Mouse (Mus musculus) megakaryocyte, embryonic 14.5 days (primary cell): ENCODE measurements at regions not wholly inside any gene's neighbourhood (a gene's known extent, or its start where the extent isn't known, plus 50 kb on each side); places are given as distances from the start of the nearest gene placed in this dataset.

ENCODE experiments used
- H3K27me3 ChIP-seq: replicated peaks from 2 replicates; pipeline ENCODE3; 2012; ENCODE audit warnings: inconsistent platforms
- H3K36me3 ChIP-seq: replicated peaks from 2 replicates; pipeline ENCODE3; 2012; ENCODE audit warnings: low read length, inconsistent platforms, mixed read lengths
- H3K4me1 ChIP-seq: 2 replicates; pipeline ENCODE4 v1.6.1; 2012; ENCODE audit warnings: inconsistent platforms
- H3K4me3 ChIP-seq: replicated peaks from 2 replicates; pipeline ENCODE3; 2012; ENCODE audit warnings: moderate library complexity, mild to moderate bottlenecking, inconsistent platforms
- H3K9me3 ChIP-seq: 2 replicates; pipeline ENCODE4 v1.6.1; 2012; ENCODE audit warnings: inconsistent platforms
- FLI1 ChIP-seq: IDR thresholded peaks from 2 replicates; pipeline ENCODE4 v1.6.1; 2012; ENCODE audit warnings: low read length, inconsistent platforms, mixed read lengths
- GATA1 ChIP-seq: IDR thresholded peaks from 3 replicates; pipeline ENCODE4 v1.6.1; 2012; ENCODE audit warnings: mixed read lengths, low read length, inconsistent platforms, borderline replicate concordance

GRCm38 (mm10) chr5:118353061-118353460 is 108.0 kb downstream of the 2410131K14Rik start:
- Histone ChIP-seq H3K9me3 (peaks cover 26% of the 10 kb centered on the region), H3K4me1 (peaks cover 12% of the 10 kb centered on the region), H3K4me3 (no peak overlapping the region), H3K27me3 (peaks cover 10% of the 10 kb centered on the region), H3K36me3 (no peaks in the 10 kb centered on the region)
- no peak for TF ChIP-seq GATA1
- no peak for TF ChIP-seq FLI1

GRCm38 (mm10) chr5:118353689-118354088 is 108.7 kb downstream of the 2410131K14Rik start:
- Histone ChIP-seq H3K27me3 (peaks cover 10% of the 10 kb centered on the region), H3K36me3 (no peaks in the 10 kb centered on the region), H3K4me3 (peak overlapping the region; percentile 56), H3K9me3 (peaks cover 26% of the 10 kb centered on the region), H3K4me1 (peaks cover 18% of the 10 kb centered on the region)
- TF ChIP-seq FLI1 (no peak), GATA1 (no peak)

- H3K27me3 ChIP-seq, result peaks cover 8% of the 10 kb centered on the region
- peak overlapping the region; percentile 26 for H3K4me3 ChIP-seq
- H3K4me1 ChIP-seq, result peaks cover 22% of the 10 kb centered on the region
- H3K9me3 ChIP-seq, result peaks cover 26% of the 10 kb centered on the region
- no peak for TF ChIP-seq GATA1
- TF ChIP-seq FLI1, result no peak
- no peaks in the 10 kb centered on the region for H3K36me3 ChIP-seq
These were observed 109.1 kb downstream of the 2410131K14Rik start for GRCm38 (mm10) chr5:118354127-118354526.

GRCm38 (mm10) chr5:118354871-118355270 is 109.8 kb downstream of the 2410131K14Rik start:
- peaks cover 26% of the 10 kb centered on the region for H3K9me3 ChIP-seq
- H3K27me3 ChIP-seq, result peaks cover 8% of the 10 kb centered on the region
- H3K4me3 ChIP-seq, result no peak overlapping the region
- TF ChIP-seq FLI1 (no peak), GATA1 (no peak)
- H3K4me1 ChIP-seq, result peaks cover 30% of the 10 kb centered on the region
- H3K36me3 ChIP-seq, result no peaks in the 10 kb centered on the region

GRCm38 (mm10) chr5:118355287-118355686 is 110.3 kb downstream of the 2410131K14Rik start:
- Histone ChIP-seq H3K4me1 (peaks cover 34% of the 10 kb centered on the region), H3K9me3 (peaks cover 23% of the 10 kb centered on the region), H3K27me3 (peaks cover 8% of the 10 kb centered on the region), H3K36me3 (no peaks in the 10 kb centered on the region), H3K4me3 (no peak overlapping the region)
- TF ChIP-seq GATA1 (no peak), FLI1 (no peak)

- H3K36me3 ChIP-seq, result no peaks in the 10 kb centered on the region
- H3K4me1 ChIP-seq, result peaks cover 39% of the 10 kb centered on the region
- peaks cover 10% of the 10 kb centered on the region for H3K27me3 ChIP-seq
- H3K9me3 ChIP-seq, result peaks cover 18% of the 10 kb centered on the region
- TF ChIP-seq GATA1 (no peak), FLI1 (no peak)
- H3K4me3 ChIP-seq, result no peak overlapping the region
These were observed 110.8 kb downstream of the 2410131K14Rik start for GRCm38 (mm10) chr5:118355691-118356337.

GRCm38 (mm10) chr5:118359646-118360373 is 114.8 kb downstream of the 2410131K14Rik start:
- peak overlapping the region; percentile 71 for H3K4me3 ChIP-seq
- H3K36me3 ChIP-seq, result no peaks in the 10 kb centered on the region
- no peak for TF ChIP-seq FLI1
- no peak for TF ChIP-seq GATA1
- H3K4me1 ChIP-seq, result peaks cover 66% of the 10 kb centered on the region
- H3K27me3 ChIP-seq, result peaks cover 14% of the 10 kb centered on the region
- H3K9me3 ChIP-seq, result peaks cover 4% of the 10 kb centered on the region

- H3K27me3 ChIP-seq, result peaks cover 14% of the 10 kb centered on the region
- TF ChIP-seq FLI1 (no peak), GATA1 (no peak)
- peaks cover 4% of the 10 kb centered on the region for H3K9me3 ChIP-seq
- no peaks in the 10 kb centered on the region for H3K36me3 ChIP-seq
- peak overlapping the region; percentile 60 for H3K4me3 ChIP-seq
- peaks cover 72% of the 10 kb centered on the region for H3K4me1 ChIP-seq
These were observed 115.5 kb downstream of the 2410131K14Rik start for GRCm38 (mm10) chr5:118360374-118361064.

- peak overlapping the region; percentile 6 for H3K4me3 ChIP-seq
- no peaks in the 10 kb centered on the region for H3K36me3 ChIP-seq
- peaks cover 14% of the 10 kb centered on the region for H3K27me3 ChIP-seq
These were observed 116.3 kb downstream of the 2410131K14Rik start for GRCm38 (mm10) chr5:118361133-118361852.

More at GRCm38 (mm10) chr5:118361133-118361852, 116.3 kb downstream of the 2410131K14Rik start:
- TF ChIP-seq FLI1 (no peak), GATA1 (no peak)
- Histone ChIP-seq H3K9me3 (peaks cover 4% of the 10 kb centered on the region), H3K4me1 (peaks cover 75% of the 10 kb centered on the region)
